Mouse (Mus musculus) heart, postnatal 4 days (tissue): ENCODE data around the gene Galk2. TPM values are rescaled to one million over a fixed set of nuclear protein-coding genes. Genes with fewer than 3 reads are reported as not detected.

Experiments
- DNase-seq: peaks from one replicate; pipeline ENCODE4 v3.0.0; 2021
- total RNA-seq, 2 experiments: library from RNA; stranded (reverse); gene quantifications; 2 replicates each; pipeline ENCODE4 v1.2.3; 2021

Galk2 gene
- total RNA-seq, 2 experiments from 2014 or later = 21.4 to 21.7 TPM

DNA sequence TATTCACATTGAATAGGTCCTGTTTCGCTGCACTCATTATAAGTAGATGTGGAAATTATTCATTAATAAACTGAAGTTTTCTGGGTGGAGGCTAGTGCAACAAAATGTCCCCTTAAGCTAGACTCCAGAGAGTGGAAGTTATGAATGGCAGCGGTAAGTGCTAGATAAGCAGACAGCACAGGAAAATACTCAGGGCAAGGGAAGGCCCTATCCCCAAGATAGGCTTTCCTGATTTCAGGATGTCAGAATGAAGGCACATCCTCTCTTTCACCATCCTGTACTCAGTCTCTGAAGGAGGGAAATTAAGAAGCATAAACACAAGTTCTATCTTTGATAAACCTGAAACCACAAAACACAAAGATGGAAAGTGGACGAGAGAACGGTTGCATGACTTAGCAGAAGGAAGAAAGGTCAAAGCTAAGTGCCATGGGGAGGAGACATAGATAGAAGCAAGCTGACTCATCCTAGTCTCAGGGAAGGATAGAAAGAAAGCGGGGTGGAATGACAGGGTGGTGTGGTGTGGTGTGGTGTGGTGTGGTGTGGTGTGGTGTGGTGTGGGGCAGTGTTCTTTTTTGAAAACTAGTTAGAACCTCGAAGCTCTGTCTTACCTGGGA is 42.0 kb downstream of the Galk2 start:
- DNase-seq = no peak

DNA sequence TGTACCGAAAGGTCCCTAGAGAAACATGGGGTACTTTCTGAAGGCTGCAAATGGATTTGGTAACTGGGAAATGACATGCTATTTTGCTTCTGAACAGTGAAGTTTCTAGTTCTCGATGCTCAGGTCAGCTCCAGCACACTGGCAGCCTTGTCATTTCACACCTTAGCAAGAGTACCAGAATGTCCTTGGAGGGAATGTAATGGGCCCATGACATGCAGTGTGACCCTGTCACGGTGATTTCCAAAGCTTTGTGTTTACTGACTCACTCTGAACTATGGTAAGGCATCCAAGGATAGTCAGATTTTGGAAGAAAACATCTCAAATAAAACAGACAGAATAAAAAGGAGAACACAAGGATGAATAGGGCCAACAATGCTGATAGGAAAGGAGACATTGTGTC is 42.5 kb downstream of the Galk2 start:
- DNase-seq = no peak

DNA sequence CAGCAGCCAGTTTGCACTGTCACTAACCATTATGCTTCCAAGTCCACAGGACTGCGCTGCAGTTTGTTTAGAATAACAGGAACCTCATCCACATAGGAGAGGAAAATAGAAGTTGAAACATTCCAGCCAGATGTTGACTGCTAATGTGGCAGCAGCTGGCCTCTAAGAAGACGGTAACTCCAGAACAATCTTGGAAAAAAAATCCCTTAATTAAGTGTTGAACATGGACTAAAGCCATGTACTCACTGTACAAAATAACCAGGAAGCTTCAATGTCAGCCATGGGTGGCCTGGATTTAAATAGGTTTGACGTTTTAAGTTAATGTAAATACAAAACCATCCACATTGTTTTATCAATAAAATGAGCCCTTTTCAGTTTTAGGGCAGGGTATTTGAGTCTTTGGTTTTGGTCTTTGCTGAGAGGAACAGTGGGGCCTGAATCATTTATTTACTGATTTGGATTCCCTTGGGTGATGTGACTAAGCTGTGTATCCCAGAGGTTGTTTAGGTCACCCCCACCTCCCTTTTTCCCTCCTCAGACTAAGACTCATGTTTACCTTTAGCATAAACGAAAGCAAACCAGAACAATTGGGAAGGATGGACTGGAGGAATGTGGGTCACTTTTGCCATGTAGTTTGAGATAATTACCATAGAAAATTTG is 47.6 kb downstream of the Galk2 start:
- DNase-seq = no peak

DNA sequence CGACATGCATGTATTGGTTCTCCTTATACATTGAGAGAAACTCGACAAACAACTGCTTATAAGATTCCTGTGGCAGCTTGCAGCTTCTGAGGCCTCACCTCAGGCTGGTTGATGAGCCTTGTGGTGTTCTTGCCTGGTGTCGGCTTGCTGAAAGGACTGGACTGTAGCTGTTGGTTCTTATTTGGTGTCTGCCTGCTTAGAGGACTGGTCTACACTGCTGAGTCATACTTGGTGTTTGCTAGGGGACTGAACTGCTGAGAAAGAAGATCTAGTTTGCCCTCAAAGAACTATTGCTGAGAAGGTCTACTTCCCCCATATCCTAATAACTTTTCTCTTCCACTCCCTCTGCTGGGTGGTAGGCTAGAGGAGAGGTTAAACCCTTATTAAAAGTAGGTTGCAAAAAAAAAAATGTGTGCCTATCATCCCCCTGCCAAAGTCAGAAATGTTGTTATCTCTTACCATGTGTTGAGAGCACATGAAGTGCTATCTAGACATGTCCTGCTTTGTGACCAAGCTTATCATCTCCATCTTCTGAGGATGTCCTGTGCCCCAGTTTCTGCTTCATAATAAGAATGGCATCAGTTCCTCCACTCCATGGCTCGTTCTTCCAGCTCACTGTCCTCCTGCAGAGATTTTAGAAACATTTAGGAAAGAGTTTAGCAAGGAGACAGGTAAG is 48.8 kb downstream of the Galk2 start:
- no peak for DNase-seq

DNA sequence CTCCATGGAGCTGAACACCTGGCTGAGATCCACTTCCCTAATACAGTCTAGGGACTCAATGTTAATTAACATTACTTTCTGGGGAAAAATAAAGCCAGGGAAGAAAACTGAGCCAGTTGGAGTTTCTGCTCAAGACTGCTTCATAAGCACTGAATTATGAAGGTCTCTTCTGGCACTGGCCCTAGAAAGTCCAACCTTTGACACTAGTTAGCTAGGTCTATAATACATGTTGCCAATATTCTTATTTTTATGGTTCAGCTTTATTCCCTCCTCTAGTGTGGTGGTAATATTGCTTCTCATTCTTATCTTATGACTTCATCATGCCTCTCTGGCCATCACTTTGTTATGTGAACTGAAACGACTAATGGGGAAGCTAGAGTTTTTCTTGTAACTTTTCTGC is 55.3 kb downstream of the Galk2 start:
- DNase-seq = no peak

DNA sequence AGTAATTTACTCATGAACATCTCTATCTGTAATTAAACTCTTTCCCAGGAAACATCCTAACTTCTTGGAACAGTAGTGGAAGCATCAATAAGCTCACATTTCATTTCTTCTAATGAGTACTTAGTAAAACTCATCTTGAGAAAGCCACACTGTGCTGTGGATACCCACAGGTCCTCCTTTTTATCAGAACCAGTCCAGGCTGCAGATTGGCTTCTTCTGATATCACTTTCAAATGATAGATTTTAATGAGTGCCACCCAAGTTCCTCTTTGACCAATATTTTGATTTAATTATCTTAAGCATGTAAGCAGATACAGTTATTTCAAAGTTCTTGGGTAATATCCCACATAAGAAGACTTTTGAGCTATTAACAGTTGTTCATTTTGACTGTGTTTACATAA is 55.8 kb downstream of the Galk2 start:
- DNase-seq = no peak

DNA sequence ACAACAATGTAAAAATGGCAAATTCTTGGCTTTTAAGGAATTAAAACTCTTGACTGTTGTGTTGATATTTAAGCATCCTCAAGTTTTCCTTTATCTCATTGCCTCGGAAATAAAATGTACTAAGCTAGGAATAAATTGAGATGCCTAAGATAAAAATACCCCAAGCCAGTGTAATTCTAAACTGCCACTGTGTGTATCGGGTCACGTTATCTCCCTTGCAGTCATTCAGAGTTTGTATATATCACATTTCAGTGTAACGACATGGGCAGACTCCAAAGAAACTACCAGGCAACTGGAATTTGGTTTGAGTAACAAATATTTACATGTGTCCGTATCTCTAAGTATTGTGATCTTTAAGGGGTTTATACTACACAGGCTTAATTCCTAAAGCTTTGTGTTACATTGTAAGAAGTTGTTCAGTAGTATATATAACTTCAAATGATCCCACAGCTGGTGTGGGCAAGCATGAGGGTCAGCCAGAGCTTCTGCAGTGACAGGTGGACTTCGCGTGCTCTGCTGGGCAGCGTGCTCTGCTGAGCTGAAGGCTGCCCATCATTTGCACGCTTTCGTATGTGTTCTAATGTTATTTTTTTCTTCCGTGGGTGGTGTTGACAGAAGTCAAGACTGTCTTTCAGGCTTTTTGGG is 57.9 kb downstream of the Galk2 start:
- no peak for DNase-seq

DNA sequence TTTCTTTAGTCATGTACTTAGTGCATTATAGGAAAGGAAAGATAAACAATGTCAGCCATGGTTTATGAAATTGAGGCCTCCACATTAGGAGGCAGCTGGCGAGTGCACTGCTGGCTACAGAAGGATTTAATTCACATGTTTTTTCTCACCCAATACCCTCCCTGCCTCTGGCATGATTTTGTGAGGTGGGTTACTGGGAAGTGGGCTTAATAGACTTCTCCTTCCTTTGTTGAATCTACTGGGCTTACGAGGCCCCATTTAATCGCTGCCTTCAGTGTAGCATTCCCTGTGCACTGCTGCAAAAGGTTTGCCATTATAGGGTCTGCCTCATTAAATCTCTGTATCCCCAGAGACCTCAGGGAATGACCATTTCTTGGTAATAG is 58.4 kb downstream of the Galk2 start:
- DNase-seq = no peak

DNA sequence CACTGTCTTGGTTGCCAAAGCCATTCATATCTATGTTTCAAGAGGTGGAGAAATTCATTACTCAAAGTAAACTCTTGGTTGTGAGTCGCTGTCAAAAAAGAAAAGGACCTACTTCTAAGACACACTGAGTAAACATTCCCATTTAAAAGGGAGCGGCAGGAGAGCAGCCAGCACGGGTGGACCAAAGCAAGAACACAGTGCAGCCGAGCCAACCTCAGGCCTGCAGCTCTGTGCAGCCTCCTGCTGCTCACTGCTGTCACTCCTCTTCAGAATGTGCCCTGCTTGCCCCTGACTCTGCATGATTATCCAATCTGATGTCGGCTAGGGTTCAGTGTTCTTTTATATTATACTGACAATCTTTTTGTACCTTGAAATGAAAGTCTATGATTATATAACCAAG is 62.4 kb downstream of the Galk2 start:
- no peak for DNase-seq

DNA sequence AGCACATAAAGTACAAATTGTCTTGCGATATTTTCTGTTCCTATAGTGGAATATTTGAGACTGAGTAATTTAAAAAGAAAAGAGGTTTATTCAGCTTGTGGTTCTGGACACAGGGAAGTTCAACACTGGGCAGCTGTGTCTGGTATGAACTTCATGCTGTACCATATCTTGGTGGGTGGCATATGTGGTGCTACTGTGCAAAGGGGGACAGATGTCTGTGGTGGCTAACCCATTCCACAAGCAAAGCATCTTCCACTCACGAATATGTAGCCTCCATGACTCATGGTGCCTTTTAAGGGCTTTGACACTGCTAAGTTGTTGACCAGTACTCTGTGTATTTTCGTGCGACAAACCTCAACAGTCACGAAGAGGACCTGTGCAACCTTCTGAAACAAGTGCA is 63.2 kb downstream of the Galk2 start:
- no peak for DNase-seq

DNA sequence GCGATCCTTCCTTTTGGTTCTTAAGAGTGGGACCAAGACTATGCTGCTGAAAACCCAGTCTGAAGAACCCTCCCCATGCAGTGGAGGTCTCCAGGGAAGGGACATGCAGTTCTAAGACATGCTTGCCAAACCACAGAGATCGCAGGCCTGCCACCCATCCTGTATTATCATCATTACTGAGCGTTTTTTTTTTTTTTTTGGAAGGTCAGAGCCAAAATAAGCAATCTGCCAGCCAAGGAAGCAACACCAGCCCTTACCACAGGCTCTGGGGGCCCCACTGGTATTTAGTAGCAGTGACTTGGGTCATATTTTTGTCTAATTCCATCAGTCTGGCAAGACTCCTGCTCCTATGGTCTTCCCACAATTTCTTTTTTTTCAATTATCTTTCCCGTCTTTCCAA is 64.0 kb downstream of the Galk2 start:
- no peak for DNase-seq

DNA sequence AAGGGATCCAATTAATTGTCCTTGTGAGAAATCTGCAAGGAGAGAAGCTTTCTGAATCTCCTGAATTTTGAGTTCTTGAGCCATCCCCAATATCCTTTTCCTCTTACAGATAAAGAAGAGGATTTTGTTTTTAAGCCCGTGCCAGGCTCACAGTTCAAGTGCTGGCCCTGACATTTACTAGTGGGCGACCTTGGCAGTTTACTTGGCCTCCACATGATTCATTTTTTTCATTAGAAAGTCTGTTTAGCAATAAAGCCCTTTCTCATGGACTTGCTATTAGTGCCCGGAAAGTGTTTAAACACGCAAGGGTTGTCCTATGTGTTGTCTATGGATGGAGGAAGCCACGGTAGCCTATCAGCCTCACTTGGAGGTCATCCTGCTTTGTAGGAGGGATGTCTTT is 64.4 kb downstream of the Galk2 start:
- DNase-seq = no peak

DNA sequence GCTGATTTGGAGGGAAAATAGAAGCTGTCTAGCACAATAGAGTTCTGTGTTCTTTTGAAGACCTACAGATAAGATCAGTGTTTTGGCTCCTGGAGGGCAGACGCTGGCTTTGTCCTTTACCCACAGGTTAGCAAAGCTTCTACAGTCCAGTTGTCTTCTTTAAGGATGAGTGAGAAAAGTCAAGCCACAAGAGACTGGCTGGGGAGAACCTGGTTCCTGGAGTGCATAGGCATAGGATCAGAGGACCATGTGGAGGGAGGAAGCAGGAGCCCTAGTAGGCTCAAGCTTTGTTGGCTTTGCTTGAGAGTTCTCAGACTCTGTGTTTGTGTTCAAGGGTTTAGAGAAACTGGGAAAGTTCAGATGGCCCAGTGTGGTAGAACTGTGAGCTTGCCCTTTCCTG is 65.6 kb downstream of the Galk2 start:
- DNase-seq = no peak

DNA sequence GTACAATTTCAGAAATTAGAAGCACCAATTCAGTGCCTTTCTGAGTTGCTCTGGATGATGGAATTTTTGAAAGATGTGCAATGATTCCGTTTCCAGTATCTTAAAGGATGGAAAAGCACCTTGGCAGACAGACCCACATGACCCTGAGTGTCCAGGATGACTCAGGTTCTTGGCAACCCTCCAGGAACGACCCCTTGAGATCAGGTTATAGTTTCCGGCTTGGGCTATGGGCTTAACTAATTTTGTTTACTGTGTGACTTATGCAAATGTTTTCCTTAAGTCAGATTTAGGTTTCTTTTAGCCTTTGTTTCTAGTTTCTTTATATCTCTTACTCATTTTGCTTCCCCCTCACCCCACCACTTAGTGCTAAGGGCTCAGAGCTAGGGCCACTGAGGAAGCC is 66.2 kb downstream of the Galk2 start:
- no peak for DNase-seq

DNA sequence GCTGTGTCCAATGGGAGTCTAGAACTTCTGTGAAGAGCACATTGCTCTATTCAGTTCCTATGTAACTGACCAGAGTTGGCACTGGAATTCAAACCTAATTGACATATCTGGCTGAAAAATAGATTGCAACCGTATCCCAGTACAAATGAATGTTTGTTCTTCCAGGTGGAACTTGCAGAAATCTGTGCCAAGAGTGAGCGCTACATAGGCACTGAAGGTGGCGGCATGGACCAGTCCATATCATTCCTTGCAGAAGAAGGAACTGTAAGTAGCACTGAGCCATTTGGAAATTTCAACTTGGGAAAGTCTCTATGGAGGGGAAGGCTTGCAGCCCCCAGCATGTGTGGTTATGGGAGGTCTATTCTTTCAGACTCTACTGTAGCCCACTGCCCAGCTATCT is 70.5 kb downstream of the Galk2 start:
- no peak for DNase-seq

DNA sequence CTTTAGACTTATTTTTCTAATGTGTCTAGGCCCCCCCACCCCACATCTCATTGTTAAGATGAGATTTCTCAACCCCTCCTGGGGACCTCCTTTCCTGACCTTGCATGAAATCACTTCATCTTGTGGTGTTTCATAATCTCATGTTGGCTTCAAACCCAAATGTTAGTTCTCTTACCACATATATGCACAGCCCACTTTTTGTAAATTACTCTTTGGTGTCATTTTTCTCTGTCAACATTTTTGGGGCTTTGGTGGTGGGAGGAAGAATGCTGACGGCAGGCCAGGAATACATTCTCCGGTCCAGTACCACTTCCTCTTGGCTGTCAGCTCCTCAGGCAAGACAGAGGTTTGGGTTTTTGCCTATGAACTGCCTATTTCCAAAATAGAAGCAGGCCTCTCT is 71.0 kb downstream of the Galk2 start:
- no peak for DNase-seq

DNA sequence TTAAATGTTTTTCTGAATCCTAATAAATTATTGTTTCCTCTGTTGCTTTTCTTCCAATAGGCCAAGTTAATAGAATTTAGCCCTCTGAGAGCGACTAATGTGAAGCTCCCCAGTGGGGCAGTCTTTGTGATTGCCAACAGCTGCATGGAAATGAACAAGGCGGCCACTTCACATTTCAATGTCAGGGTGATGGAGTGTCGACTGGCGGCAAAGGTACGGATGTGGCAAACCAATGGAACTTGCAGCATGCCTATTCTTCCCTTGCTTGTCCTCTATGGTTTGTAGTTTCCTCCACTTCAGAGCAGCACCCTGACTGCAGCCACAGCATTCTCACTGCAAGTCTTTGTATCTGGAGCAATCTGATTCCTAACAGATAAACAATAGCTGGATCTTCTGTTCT is 72.3 kb downstream of the Galk2 start:
- DNase-seq = no peak

DNA sequence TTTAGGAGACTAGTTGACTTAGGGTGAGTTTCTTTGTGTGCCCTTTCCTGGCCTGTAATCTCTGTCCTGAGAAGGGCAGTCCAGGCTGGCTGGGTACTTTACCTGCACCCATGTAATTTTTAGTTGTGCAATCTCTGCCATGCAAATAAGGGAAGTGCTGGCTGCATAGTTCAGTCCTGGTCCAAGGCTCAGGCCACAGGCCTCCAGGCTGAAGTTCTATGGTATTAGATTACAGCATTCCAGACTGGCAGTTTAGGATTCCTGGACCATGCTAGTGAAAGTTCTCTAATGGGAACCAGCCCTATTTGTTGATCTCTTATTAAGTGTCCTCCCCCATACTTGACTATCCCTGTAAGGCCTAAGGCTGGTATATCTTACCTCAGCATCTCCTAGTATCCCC is 73.8 kb downstream of the Galk2 start:
- no peak for DNase-seq

DNA sequence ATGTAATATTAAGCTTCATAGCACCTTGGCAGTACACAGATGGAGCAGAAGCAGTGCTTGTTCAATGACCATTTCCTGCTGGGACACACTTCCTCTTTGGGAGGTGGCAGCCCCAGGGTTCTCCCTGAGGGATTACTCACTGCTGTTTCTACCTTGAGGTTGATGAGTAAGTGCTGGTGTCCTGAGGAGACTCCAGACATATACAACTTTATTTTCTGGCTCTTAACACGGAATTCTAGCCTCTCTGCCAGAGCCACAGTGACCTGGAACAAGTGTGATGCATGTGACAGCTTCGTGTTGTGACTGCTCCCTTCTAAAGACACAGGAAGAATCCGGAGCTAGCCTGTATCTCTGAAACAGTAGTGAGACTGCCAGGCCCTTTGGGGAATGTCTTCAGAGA is 75.1 kb downstream of the Galk2 start:
- no peak for DNase-seq

DNA sequence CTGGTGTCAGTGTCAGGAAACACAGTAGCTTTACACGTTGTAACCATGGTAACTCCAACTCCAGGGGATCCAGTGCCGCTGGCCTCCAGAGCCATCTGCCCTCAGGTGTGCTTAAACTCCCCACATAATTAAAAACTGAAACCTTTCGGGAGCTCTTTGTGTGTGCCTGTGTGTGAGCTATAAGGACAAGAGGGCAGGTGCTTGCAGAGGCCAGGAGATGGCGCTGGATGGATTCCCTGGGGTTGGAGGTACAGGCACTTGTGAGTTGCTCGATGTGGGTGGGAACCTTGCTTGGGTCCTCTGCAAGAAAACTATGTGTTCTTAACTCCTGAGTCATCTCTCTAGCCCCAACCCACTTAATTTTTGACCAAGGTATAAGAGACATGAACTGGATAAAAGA is 77.5 kb downstream of the Galk2 start:
- no peak for DNase-seq

DNA sequence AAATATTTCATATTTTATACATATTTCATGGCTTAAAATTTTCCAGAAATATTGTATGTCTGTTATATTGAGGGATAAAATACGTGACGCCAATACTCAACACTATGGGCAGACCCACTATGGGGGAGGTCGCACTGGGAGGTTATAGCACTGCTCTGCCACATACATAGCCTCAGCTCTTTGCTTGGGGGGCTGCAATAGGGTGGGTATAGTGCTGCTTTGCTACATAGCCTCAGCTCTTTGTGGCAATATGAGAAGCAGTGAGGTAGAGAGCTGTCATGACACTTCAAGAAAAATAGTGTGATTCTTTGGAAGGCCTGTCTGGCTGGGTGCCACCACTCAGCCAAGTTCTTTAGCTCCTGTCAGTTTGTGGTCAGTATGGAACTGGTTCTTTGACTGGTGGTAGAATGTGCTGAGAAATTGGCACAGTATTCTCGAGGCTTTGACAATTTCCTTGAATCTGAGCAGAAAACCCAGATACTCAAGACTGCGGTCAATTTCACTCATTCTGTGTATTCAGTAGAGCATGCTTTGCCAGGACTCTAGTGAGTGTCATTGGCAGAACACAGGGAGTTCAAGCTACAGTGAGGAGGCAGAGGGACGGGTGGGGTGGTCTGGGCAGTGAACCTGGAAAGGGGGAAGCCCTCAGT is 80.2 kb downstream of the Galk2 start:
- no peak for DNase-seq

DNA sequence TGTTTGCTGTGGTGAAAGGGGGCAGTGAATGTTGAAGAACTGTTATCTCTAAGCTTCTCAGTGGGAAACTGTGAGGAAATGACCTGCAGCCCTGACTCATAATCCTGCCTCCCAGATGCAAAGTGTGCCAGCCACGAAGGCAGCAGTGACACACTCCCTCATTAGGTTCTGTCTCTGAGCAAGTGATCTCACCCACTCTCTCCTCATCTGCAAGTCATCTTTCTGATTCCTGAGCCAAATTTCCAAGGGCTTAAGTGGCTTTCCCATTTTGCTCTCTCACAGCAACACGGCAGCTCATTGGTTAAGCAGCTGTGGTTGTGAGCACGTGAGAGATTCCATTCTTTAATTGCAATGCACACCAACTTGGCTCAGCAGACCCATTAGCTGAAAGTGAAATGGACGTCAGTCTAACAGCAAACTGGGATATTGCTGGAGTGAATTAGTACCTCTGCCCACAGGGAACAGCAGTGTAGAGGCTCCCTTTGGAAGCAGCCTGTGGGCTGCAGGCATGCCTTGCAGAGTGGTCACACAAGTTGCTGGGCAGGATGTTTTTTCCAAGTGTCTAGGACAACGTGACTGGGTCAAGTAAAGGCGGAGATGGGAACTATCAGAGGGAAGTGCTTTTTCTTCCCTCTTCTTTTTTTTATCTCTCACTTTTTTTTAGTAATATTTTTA is 82.3 kb downstream of the Galk2 start:
- no peak for DNase-seq

DNA sequence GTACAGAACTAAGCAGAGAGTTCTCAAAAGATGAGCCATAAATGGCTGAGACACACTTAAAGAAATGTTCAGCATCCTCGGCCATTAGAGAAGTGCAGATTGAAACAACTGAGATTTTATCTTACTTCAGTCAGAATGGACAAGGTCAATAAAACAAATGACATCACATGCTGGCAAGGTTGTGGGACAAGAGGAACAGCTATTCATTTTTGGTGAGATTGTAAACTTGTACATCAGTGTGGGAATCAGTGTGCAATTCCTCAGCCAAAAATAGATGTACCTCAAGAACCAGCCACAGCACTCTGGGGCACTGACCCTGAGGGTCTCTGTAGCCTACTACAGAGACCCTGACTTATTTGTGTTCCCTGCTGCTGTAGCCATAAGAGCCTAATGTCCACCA is 84.4 kb downstream of the Galk2 start:
- no peak for DNase-seq
